Mouse (Mus musculus): ENCODE measurements at regions not wholly inside any gene's neighbourhood (a gene's known extent, or its start where the extent isn't known, plus 50 kb on each side); places are given as distances from the start of the nearest gene placed in this dataset.

GRCm38 (mm10) chr11:111223834-111224233 is 157.9 kb downstream of the Kcnj2 start:
- TF ChIP-seq CTCF (IDR thresholded peaks at IDR 0.05; ENCODE audit: low read depth, low read length) (no peak), POLR2A (IDR thresholded peaks at IDR 0.05; ENCODE audit: extremely low read depth, insufficient read depth, low read length) (no peak)
